Mouse (Mus musculus) v-Abl transformed pro-B cells (cell line): ENCODE results near the gene Cntf.

ENCODE experiments used
- in situ Hi-C, 2 experiments: fragments of 400-800 bp; cut with MboI; formaldehyde crosslinking; loops; one replicate each; pipeline ENCODE4 v1.15.1; 2025; ENCODE audit not compliant: unreplicated experiment in 2 of 2

The Cntf gene

DNA sequence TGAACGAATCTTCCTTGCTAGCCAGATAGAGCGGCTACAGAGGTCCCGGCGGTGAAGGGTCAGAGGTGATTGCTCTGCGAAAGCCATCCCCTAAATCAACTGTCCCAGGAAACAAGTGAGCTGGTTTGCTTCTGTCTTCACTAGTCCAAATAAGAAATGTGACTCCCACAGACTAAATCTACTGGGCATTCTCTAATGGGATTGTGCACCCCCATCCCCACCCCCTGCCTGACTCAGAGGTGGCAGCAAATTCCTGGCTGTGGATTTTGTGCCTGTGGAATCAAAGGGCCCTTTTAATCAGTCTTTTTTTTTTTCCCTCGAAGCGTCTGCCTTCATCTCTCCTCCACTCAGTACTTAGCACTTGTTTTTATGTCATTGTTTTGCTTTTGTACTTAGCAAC lies at the start of gene Cntf:
Gene Cntf (minus strand): TSS at position 325 of the 400 bp plus-strand sequence.
- in situ Hi-C loops: no loop called here

GRCm38 (mm10) chr19:12813883-12814282 lies 48.5 kb upstream of the Cntf start:
- in situ Hi-C loops: loop anchor here (25.0 kb wide), 3 partner anchors 802 to 1773 kb away; partner anchors contain the start of genes Mrpl16 (in 2 of the 2) and Tle4 (in 1 of the 2)

DNA sequence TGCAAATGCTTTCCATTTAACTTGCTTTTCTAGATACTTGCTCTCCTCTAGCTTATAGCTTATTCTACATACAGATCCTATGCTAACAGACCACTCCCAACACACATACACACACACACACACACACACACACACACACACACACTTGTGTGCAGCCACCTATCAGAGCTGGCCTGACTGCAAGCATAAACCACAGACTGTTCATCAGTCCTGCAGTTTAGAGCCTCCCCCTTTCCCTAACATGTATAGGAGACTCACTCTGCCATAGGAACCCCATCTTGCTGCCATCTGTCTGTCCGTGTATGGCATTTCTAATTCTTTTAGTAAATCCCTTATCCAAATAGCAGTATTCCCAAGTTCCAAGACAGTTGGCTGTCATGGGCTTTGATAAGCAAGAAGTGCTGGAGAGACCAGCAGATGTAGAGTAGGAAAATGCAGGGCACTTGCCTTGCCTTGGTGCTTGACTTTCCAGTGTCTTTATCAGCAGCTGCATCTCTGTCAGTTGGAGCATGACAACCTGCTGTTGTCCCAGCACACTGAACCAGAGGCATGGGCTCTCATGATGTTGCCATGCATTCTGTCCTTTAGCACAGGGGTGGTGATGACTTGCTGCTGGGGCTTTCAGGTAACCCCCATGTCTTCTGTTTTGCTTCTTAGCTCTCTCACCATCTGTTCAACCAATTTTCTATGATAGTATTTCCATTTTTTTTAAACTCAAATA lies 47.4 kb upstream of the Cntf start:
- in situ Hi-C loops: loop anchor here (25.0 kb wide), 3 partner anchors 801 to 1774 kb away; partner anchors contain the start of genes Mrpl16 (in 2 of the 2) and Tle4 (in 1 of the 2)

DNA sequence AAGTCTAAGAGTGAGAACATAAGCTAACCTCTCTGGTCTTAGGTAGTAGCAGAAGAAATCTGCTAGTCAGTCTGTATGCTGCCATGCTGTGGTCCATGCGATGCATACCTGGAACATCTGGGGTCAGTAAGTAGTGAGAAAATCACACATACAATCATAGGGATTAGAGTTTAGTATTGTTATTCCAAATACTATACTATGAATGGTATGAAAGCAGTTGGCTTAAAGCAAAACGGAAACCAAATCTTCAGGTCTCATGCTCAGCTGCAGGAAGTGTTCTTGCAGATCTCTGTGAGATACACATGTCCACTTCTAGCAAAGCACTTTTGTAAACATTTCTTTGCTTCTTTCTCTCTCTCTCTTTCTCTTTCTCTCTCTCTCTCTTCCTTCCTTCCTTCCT lies 40.8 kb upstream of the Cntf start:
- in situ Hi-C loops: loop anchor here (25.0 kb wide), 3 partner anchors 794 to 1781 kb away; partner anchors contain the start of genes Mrpl16 (in 2 of the 2) and Tle4 (in 1 of the 2)

- in situ Hi-C loops: loop anchor here (25.0 kb wide), 3 partner anchors 793 to 1782 kb away; partner anchors contain the start of genes Mrpl16 (in 2 of the 2) and Tle4 (in 1 of the 2)
Observed at GRCm38 (mm10) chr19:12805730-12806129, 40.3 kb upstream of the Cntf start.

DNA sequence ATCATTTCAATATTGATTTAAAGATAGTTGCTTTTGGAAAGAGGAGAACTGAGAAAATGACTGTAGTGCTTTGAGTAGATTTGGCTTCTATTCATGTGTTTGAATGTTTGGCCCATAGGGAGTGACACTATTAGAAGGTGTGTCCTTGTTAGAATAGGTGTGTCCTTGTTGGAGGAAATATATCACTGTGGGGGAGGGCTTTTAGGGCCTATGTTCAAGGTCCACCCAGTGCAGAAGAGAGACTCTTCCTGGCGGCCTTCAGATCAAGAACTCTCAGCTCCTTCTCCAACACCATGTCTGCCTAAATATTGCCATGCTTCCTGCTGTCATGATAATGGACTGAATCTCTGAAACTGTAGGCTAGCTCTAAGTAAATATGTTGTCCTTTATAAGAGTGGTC lies 38.8 kb upstream of the Cntf start:
- in situ Hi-C loops: loop anchor here (5.0 to 25.0 kb wide), 4 partner anchors 332 to 1783 kb away; partner anchors contain the start of genes Mrpl16 (in 2 of the 2) and Tle4 (in 1 of the 2)

GRCm38 (mm10) chr19:12802830-12803229 lies 37.4 kb upstream of the Cntf start:
- in situ Hi-C loops: loop anchor here (5.0 to 25.0 kb wide), 4 partner anchors 331 to 1784 kb away; partner anchors contain the start of genes Mrpl16 (in 2 of the 2) and Tle4 (in 1 of the 2)

- in situ Hi-C loops: loop anchor here (5.0 to 25.0 kb wide), 4 partner anchors 329 to 1786 kb away; partner anchors contain the start of genes Mrpl16 (in 2 of the 2) and Tle4 (in 1 of the 2)
Observed at GRCm38 (mm10) chr19:12801046-12801445, 35.6 kb upstream of the Cntf start.

- in situ Hi-C loops: loop anchor here (5.0 to 25.0 kb wide), 4 partner anchors 328 to 1787 kb away; partner anchors contain the start of genes Mrpl16 (in 2 of the 2) and Tle4 (in 1 of the 2)
Observed at GRCm38 (mm10) chr19:12800621-12801020, 35.2 kb upstream of the Cntf start.

GRCm38 (mm10) chr19:12799081-12799480 lies 33.6 kb upstream of the Cntf start:
- in situ Hi-C loops: no loop called here

DNA sequence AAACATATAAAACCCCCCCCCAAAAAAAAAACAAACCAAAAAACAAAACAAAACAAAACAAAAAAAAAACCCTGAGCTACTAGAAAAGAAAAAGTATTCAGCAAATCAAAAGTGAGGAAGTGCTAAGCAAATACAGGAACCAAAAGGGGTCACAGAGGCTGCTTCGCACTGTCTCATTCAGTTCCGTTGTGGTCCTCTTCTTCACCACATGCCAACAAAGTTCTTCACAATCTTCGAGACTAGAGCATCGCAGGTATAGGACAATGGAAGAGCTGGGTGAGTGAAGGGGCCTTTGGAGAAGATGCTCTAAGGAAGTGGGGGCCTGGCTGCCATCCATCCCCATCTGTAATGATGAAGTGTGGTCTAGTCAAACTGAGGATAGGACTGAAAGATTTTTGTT lies 33.0 kb upstream of the Cntf start:
- in situ Hi-C loops: no loop called here

DNA sequence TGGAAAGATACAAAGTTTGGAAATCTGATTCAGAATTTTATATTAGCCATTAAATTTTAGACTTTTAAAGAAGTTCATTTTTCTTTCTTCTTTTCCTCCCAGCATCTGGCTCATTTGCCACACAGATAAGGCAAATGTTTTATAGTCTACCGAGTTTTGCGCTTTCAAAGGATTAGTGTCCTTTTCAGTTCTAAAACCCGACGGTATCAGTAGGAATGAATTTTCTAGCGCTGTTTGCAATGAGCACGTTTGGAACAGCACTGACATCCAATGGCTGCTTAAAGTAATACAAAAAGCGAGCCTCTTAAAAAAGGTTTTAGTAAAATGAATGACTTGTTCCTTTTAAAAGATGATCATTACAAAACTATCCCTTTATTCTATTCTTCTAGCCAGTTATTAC lies 31.6 kb upstream of the Cntf start:
- in situ Hi-C loops: no loop called here

- in situ Hi-C loops: no loop called here
Observed at GRCm38 (mm10) chr19:12796328-12796931, 31.0 kb upstream of the Cntf start.

- in situ Hi-C loops: no loop called here
Observed at GRCm38 (mm10) chr19:12795511-12796327, 30.3 kb upstream of the Cntf start, which contains the start of the genes Zfp91 and Lpxn. Zfp91 (minus strand) TSS chr19:12796126. Lpxn (plus strand) TSS chr19:12796193.

- in situ Hi-C loops: no loop called here
Observed at GRCm38 (mm10) chr19:12795110-12795509, 29.7 kb upstream of the Cntf start.

- in situ Hi-C loops: loop anchor here in 1 of 2 experiments (5.0 kb wide), 1 partner anchor 782 kb away; no protein-coding TSS in a partner anchor
Observed at GRCm38 (mm10) chr19:12794056-12795044, 28.9 kb upstream of the Cntf start.

DNA sequence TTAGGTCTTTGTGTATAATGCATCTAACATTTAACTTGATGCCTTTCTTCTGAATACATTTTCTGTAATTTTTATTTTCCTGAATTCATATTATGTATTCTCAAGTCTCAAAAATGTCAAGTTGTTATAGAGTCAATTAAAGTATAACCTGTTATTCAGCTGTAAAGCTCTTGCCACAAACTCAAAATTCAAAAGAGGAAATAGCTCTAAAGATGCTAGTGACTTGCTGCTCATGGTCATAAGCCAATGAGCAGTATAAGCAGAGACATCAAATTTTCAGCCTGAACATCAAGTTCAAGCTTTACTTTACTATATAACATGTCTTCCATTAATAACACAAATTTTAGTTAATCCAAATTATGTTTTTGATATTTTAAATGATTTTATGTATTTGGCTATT lies 26.9 kb upstream of the Cntf start:
- in situ Hi-C loops: loop anchor here in 1 of 2 experiments (5.0 kb wide), 1 partner anchor 780 kb away; no protein-coding TSS in a partner anchor

DNA sequence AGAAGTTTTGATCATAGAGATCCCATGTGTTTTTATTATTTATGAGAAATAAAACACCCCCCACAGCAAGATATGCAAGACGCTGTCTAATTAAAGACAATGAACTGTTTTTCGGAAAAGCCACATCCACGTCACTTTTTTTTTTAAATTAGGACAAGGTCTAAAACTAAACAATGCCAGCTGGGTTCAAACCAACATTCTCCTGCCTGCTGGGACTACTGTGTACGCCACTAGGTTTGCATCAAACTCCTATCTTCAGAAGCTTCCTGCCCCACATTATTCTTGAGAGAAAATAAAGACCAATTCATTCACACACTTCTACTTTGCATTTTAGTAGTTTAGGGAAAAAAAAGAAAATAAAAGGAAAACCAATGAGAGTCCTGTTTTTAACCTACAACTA lies 22.3 kb upstream of the Cntf start:
- in situ Hi-C loops: no loop called here
